Mouse (Mus musculus): ENCODE measurements around the gene Hes7.
A peak's percentile ranks its signal among the peaks of the same experiment; 100 is the strongest.

The Hes7 gene

DNA sequence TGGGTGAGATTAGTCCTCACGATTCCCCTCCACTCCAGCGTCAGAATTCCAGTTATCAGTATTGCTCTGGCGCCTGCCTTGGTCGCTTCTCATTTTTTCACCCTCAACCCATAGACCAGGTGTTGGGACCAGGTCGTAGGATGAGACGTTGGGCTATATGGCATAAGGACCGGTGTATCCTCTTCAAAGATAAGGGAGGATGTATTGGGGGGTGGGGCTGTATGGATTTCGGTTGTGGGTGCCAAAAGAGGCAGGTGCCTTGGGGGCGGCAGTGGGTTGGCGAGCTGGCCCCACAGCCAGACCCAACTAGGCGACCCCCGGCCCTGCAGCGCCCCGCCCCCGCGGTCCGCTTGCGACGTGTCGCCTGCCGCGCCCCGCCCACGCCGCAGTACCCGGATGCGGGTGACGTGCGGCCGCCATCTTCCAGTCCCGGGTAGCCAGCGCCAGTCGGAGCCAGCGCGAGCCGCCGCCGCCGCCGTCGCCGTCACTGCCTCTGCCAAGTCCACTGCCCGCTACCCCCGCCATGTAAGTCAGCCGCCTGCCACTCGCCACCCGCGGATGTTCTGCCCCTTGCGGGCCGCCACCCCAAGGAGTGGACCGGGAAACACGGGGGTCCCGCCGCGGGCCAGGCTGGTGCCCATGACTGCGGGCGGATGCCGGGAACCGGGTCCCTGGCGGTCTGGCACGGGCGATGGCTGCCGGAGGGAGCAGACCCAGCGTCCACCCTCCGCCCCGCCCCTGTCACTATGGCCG is 31.9 kb upstream of the Hes7 start, which contains the start of gene Vamp2:
Vamp2 (plus strand) TSS at position 388 of the 753 bp plus-strand sequence.
- DNase-seq: peak; percentile 93

DNA sequence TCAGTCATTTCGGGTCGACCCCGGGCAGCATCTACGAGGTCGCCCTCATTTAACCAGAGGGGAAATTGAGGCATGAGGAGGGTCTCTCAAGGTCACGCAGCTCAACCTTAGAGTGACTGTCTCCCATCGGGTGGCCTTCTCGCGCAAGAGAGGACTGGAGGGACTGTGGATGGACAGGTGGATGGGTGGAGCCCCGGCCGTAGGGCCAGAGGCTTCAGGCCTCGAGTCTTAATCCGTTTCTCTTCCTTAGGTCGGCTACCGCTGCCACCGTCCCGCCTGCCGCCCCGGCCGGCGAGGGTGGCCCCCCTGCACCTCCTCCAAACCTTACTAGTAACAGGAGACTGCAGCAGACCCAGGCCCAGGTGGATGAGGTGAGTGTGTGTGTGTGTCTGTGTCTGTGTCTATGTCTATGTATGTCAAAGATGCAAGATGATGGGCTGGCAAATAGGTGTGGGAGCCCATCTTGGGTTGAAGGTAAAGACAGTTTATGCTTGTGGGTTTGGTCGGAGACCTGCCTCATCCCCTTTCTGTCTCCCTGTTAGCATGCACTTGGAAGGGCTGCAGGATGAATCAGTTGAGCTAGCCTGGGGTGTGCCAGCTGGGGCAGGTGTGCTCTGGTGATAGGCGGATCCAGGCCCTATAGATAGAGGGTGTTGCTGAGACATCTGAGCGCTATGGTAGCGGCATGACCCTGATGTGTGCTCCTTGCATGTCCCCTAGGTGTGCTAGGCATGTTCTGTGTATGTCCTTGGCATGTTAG is 31.2 kb upstream of the Hes7 start:
- DNase-seq: peak; percentile 62

DNA sequence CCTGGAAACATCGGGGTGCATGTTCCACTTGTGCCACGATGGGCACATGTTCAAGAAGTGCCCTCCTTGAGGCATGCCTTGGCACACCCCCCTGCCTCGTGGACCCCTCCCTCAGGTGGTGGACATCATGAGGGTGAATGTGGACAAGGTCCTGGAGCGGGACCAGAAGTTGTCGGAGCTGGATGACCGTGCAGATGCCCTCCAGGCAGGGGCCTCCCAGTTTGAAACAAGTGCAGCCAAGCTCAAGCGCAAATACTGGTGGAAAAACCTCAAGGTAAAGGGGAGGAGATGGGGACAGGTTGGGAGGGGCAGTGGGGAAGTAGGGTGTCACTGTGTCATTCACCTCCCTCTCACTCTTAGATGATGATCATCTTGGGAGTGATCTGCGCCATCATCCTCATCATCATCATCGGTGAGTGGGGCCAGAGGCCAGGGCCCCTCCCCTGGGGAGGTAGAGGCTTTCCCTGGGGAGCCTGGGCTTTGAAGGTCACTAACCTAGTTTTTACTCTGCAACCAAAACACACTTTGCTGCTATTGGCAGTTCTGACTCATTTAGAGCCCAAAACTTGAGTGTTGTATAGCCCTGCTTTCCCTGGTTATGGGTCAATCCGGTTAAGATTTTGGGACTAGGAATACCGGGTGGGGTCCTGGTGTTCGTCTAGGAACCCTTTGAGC is 30.5 kb upstream of the Hes7 start:
- DNase-seq: peak; percentile 77

DNA sequence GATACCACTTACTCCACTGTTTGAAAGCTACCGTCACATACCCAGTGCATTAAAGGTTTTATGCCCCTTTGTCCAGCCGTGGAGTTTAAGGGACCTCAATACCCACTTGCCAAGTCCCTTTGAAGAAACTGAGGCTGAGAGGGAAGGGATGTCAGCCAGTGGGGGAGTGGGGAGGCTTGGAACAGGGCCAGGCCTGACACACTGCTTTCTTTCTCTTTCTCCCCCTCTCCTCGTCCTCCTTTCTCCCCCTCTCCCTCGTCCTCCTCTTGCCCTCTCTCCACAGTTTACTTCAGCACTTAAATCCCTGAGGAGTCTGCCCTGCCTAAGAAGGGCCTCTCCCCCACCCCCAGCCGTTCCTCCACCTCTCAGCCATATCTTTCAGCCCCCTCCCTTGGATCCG is 29.8 kb upstream of the Hes7 start:
- DNase-seq: peak; percentile 54

DNA sequence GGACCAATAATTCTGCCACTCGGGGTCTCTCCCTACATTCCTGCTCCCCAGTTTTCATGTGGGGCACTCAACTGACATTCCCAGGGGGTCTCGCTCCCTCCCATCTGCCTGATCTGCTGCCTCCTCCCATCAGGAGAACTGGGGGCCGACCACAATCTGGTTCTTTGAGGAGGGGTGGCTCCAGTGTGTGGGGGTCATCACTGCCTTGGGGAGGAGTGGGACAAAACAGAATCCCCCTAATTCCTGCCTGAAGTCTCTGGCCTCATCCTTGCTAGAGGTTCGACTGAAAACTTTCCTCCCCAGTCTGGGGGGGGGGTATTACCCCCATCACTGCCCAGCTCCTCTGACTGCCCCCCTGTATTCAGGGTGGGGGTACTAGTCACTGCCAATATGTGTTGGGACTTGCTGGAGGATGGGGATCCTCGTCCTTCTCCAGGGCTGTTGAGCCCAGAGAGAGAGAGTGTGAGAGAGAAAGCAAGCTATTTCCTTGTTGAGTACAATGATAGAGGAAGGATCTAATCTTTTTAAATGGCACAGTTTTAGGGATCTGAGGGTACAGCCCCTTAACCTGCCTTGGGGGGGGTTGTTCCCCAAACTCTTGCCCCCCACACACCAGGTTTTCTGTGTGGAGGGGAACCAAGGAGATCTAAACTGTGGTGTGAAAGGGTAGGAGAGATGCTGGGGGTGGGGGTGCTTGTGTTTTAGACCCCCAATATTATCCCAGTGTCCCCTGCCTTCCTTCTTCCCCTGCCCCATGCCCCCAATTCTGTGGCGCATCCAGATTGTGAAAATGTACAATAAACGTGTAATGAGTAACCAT is 28.4 kb upstream of the Hes7 start:
- peak; percentile 68 for DNase-seq

DNA sequence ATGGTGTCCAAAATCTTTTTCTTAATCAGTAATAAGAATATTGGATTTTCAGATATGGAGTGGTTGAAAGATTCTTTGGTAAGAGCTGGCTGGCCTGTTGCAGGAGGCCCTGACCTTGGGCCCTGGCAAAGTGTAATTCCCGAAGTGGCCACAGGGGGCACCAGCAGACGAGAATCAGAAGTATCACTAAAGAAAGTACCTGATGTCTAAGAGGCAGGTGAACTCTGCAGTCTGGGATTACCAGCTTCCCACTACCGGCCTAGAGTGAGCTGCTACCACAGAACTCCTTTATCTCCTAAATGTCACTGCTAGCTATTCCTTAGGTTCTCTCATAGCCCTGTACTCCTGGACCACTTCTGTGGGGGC is 27.8 kb upstream of the Hes7 start:
- peak; percentile 94 for DNase-seq

DNA sequence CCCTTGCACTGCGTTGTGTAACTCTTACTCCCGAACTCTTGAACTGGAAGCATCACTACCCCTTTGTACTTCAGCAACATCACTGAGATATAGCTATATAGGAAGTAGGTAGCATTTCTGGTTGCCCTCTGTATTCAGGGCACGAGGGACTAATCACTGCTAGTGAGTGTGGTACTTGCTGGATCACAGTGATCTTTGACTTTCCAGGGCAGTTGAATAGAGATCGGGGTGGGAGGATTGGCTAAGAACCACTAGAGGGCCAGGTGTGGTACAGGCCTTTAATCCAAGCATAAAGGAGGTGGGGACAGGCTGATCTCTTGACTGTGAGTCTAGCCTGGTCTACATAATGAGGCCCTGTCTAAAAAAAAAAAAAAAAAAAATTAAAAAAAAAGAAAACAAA is 27.3 kb upstream of the Hes7 start:
- no peak for DNase-seq

DNA sequence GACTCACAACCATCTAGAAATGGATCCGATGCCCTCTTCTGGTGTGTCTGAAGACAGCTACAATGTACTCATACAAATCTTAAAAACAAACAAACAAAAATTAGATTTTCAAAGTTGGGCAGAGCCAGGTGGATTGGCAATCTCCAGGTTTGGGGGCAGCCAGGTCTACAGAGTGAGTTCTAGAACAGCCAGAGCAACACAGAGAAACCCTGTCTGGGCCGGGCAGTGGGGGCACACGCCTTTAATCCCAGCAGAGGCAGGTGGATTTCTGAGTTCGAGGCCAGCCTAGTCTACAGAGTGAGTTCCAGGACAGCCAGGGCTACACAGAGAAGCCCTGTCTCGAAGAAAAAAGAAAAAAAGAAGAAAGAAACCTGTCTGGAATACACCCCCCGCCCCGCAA is 26.3 kb upstream of the Hes7 start:
- peak; percentile 64 for DNase-seq

DNA sequence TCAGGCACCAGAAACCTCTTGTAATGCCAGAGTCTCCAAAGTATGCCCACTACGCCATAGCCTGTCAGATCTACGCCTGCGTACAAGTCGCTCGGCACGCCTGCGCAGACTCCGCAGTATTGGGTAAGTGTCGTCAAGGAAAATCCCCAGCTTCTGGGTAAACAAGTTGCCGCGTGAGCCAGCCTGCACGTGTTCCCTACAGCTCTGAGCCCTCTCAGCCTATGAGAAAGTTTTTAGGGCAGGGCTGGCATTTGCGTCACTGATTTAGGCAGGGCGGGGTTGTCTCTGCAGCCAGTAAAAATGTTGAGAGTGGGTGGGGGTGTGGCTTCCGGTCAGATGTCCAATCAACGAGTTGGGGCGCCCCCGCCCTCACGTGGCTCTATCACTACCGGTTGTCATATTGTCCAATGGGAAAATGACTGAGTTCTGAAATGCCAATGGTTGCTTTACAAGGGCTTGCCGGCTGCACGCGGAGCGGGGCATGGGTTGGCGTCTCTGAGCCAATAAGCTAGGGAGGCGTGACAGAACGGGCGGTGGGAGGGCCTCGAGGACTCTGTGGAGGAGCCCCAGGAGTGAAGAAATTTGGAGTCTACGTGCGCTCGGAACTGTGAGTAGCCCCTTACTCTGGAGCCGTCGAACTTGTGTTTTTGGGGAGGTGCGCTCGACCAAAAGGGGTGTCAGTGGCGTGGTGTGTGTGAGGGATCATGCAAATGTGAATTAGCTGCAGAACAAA is 25.3 kb upstream of the Hes7 start, which contains the start of gene Per1:
Per1 (plus strand) TSS at position 521 of the 733 bp plus-strand sequence.
- peak; percentile 100 for DNase-seq

DNA sequence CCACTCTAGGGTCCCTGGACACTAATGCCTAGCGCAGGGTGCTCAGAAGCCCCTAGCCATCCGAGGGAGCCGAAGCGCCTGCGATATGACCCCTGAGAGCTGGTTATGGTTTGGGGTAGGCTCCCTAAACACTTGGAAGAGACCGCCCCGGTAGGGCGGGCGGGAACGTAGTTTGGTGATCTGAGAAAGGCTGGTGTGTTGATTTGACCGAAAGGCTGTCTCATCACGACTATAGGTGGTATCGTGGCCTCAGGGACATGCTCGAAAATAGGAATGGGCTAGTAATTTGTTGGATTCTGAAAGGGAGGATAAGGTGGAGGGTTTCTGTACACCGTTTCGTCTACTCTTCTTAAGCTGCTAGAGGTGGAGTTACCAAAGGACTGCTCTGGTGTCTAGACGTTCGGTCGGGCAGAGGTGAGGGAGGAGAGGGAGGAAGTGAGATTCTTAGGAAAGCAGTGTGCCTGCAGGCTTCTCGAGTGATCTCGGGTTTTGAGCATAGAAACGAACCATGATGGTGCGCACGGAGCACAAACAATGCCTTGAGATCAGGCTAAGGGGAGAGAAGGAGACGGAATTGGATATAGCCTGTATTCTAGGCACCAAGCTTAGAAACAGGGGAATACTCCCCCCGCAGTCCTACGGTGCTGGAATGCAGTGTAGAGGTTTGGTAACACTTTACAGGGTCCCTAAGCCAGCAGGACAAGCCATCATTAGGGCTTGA is 24.5 kb upstream of the Hes7 start:
- DNase-seq: peak; percentile 66

DNA sequence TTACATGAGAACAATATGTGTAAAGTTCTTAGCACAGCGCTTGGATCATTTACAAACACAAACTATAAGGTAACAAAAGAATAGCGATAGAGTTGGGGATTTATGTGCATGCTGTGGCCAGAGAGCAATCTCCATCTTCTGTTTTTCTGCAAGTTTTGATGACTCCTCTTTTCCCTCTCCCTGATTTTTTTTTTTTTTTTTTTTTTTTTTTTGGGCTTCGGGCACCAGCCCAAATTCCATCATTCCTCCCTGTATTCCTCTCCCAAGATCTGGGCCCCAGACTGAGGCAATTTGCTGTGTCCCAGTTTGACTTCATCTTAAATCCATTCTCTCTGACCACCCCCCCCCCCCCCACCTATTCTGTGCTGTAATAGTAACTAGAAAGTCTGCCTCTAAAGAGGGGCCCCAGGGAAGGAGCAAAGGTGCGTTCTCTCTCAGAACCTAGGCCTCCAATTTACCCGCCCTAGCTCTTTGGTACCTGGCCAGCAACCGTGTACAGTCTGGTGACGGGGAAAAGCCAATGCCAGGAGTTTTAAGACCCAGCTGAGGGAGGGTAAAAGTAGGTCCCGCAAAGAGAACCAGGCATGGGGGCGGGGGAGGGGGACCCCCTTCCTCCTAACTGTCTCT is 23.7 kb upstream of the Hes7 start:
- DNase-seq: no peak

DNA sequence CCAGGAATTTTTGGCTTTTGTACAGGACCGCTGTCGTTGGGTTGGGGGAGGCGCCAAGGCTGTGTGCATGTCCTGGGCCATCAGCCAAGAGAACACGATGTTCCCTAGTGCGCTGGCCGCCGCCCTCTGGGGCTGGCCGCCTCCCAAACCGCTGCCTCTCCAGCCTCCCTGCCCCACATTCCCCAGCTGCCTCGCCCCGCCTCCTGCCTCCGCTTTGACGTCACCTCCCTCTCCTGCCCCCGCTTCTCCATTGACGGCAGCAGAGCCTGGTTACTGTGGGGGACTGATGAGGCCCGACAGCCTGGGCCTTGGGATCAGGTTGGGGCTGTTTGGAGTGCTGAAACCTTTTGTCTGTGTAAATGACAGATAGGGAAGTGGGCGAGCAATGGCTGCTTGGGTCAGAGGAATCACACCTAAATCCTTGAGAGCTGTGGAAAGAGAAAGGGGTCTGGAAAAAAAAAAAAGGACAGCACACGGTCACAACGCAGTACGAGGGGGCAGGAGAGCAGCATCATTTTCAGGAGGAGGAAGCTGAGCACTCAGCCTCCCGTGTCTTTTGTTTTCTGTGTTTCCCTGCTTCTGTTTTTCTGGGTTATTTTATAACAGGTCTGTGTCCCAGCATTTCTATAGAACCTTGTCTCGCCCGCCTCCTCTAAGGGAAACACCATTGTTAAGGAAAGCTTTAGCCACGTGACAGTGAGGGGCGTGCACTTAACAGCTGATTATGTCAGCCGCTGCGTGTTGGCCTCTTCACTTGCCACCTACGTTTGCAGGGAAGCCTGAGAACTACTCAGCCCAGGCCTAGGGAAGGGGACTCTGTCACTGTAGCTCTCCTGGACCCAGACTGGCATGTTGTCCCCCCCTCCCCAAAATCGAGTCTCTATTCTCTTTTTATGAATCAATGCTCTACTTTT is 23.0 kb upstream of the Hes7 start:
- DNase-seq: peak; percentile 92

DNA sequence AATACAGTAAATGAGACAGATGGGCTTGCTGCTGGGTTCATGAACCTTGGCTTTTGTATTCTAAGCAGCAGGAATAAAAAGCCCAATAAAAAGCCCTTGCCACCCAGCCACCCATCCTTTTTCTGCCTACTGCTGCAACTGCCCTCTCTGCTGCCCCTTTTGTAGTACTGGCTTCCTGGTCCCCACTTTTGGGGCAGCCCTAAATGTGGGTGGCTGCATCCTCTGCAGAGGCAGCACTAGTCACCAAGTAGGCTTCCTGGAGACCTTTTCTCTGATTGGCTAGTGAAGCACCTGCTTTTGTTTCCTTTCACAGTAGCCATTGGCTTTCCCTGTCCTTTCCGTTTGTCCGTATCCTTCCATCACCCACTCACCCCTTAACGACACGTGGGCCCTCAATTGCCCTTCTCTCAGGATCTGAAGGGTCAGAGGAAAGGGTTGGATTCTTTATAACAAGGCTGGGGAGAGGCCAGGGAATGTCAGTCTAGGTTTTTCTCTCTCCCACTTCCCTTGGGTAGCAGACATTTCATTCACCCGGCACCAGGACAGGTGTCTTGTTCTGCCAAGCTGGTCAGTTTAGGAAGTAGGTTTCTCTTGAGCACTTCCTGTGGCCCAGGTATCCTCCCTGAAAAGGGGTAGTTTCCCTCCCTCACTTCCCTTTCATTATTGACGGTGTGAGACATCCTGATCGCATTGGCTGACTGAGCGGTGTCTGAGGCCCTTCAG is 22.0 kb upstream of the Hes7 start:
- DNase-seq: no peak

DNA sequence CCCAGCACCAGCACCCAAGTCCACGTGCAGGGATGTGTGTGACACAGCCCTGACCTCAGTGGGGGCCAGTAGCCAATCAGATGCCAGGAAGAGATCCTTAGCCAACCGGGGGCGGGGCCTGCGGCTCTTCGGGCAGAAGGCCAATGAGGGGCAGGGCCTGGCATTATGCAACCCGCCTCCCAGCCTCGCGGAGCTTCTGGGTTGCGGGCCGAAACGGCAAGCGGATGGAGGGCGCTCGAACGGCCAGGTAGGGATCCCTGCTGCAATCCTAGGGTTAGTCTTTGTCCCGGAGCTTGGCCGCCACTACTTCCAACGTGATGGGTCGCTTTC is 21.5 kb upstream of the Hes7 start:
- DNase-seq: peak; percentile 99

DNA sequence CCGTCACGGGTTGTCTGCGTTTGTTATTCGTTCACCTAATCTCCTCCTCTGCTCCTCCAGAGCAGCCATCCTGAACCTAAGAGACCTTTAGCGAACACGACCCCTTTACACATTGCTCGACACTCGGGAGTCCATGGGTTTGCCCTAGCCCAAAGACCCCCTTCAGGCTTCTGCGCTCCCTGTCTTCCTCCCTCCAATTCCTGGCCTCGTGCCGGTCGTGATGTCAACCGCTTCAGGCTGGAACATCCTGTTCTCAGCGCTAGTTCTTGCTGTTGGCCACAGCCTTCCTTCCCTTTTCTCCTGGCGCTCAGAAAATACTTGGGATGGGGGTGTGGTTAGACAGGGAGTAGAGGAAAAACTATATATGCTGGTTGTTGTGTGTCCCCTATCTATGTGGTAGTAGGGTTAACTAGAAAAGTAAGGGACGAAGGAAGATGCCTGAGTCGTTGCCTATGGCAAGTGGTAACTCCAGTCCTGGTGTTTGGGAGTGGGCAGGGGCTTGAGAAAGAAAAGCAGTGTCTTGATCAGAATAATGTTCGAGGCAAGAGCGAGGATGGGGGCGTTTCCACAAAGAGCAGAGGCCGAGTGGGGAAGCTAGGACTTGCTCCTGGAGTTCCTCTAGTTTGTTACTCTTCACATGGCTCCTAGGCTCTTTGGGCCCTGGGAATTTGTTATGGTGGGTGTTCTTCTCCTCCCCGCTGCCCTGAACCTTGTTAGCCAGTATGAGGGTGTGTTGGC is 20.9 kb upstream of the Hes7 start:
- peak; percentile 86 for DNase-seq

DNA sequence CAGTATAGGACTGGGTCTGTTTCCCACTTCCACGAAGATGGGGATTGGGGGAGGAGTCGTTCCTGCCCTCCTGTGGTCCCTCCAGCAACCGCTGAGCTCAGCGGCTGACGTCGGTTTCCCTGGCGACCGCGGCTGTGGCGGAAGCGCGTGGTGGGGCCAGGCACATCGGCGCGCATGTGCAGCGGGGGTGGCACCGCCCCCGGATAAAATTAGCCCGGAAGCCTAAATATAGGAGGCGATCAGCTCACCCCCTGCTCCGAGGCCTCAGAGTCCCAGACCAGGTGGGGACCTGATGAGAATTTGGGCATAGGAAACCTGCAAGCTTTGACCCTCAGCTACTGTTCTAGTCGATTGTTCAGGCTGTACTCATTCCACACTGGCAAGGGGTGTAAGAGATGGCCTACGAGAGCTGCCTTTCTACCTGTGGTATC is 20.3 kb upstream of the Hes7 start:
- DNase-seq: peak; percentile 91

DNA sequence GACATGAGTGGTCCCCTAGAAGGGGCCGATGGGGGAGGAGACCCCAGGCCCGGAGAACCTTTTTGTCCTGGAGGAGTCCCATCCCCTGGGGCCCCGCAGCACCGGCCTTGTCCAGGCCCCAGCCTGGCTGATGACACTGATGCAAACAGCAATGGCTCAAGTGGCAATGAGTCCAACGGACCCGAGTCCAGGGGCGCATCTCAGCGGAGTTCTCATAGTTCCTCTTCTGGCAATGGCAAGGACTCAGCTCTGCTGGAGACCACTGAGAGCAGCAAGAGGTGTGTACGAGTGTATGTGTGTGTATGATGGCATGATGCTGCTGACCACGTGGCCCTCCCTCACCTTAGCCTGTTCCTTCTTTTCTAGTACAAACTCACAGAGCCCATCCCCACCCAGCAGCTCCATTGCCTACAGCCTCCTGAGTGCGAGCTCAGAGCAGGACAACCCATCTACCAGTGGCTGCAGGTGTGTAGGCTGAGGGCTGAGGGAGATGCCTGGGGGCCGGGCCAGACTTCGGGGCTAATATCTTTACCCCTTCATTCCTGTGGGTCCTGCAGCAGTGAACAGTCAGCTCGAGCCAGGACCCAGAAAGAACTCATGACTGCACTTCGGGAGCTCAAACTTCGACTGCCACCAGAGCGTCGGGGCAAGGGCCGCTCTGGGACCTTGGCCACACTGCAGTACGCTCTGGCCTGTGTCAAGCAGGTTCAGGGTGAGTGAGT is 19.4 kb upstream of the Hes7 start:
- peak; percentile 70 for DNase-seq
